Mouse (Mus musculus) 3134 (cell line): Measurements from ENCODE around the gene 1700014D04Rik.
A peak's percentile ranks its signal among the peaks of the same experiment; 100 is the strongest.
"Not testable (repeated sequence)": the region's sequence is repeated elsewhere in the genome, so short reads cannot be mapped to it uniquely, and the experiment has no call there.

Experiments used
- DNase-seq: peaks from one replicate; pipeline ENCODE4 v3.0.0-alpha.2; 2011; ENCODE audit warnings: low spot score; ENCODE audit not compliant: insufficient read length; ENCODE audit errors: extremely low read depth

Gene 1700014D04Rik

GRCm38 (mm10) chr13:59746711-59747110, at the start of gene 1700014D04Rik:
1700014D04Rik (minus strand) TSS chr13:59746752.
- no peak for DNase-seq

- no peak for DNase-seq
Measured at GRCm38 (mm10) chr13:59795807-59796465, 49.4 kb upstream of the 1700014D04Rik start.

GRCm38 (mm10) chr13:59794786-59795185, 48.2 kb upstream of the 1700014D04Rik start:
- no peak for DNase-seq

- DNase-seq, result no peak
Measured at GRCm38 (mm10) chr13:59782145-59782544, 35.6 kb upstream of the 1700014D04Rik start, which contains the start of gene Gm49354. Gm49354 (minus strand) TSS chr13:59782245.

GRCm38 (mm10) chr13:59779744-59780264, 33.3 kb upstream of the 1700014D04Rik start:
- DNase-seq, result not testable (repeated sequence)

- DNase-seq, result no peak
Measured at GRCm38 (mm10) chr13:59779213-59779612, 32.7 kb upstream of the 1700014D04Rik start.

- DNase-seq, result no peak
Measured at GRCm38 (mm10) chr13:59775168-59775567, 28.6 kb upstream of the 1700014D04Rik start.

GRCm38 (mm10) chr13:59771257-59771656, 24.7 kb upstream of the 1700014D04Rik start:
- DNase-seq, result peak; percentile 33

GRCm38 (mm10) chr13:59770847-59771246, 24.3 kb upstream of the 1700014D04Rik start:
- no peak for DNase-seq

- DNase-seq, result peak; percentile 80
Measured at GRCm38 (mm10) chr13:59770164-59770562, 23.6 kb upstream of the 1700014D04Rik start.

- peak; percentile 99 for DNase-seq
Measured at GRCm38 (mm10) chr13:59769296-59770163, 23.0 kb upstream of the 1700014D04Rik start, which contains the start of gene Isca1. Isca1 (minus strand) TSS chr13:59769810.

GRCm38 (mm10) chr13:59768531-59768930, 22.0 kb upstream of the 1700014D04Rik start:
- no peak for DNase-seq

- DNase-seq, result no peak
Measured at GRCm38 (mm10) chr13:59766786-59767515, 20.4 kb upstream of the 1700014D04Rik start.

GRCm38 (mm10) chr13:59762791-59763190, 16.2 kb upstream of the 1700014D04Rik start:
- DNase-seq, result no peak

- no peak for DNase-seq
Measured at GRCm38 (mm10) chr13:59756906-59757305, 10.4 kb upstream of the 1700014D04Rik start.

GRCm38 (mm10) chr13:59750310-59750709, 3.8 kb upstream of the 1700014D04Rik start:
- no peak for DNase-seq

- DNase-seq, result no peak
Measured at GRCm38 (mm10) chr13:59746164-59746563, 388 bp downstream of the 1700014D04Rik start.

GRCm38 (mm10) chr13:59745462-59745861, 1.1 kb downstream of the 1700014D04Rik start:
- peak; percentile 23 for DNase-seq

GRCm38 (mm10) chr13:59741697-59742096, 4.9 kb downstream of the 1700014D04Rik start:
- DNase-seq, result no peak

- no peak for DNase-seq
Measured at GRCm38 (mm10) chr13:59741096-59741495, 5.5 kb downstream of the 1700014D04Rik start.

- no peak for DNase-seq
Measured at GRCm38 (mm10) chr13:59739397-59739796, 7.2 kb downstream of the 1700014D04Rik start.
